ENCODE assay signal across 21 mouse cellular contexts in the genomic region with DNA sequence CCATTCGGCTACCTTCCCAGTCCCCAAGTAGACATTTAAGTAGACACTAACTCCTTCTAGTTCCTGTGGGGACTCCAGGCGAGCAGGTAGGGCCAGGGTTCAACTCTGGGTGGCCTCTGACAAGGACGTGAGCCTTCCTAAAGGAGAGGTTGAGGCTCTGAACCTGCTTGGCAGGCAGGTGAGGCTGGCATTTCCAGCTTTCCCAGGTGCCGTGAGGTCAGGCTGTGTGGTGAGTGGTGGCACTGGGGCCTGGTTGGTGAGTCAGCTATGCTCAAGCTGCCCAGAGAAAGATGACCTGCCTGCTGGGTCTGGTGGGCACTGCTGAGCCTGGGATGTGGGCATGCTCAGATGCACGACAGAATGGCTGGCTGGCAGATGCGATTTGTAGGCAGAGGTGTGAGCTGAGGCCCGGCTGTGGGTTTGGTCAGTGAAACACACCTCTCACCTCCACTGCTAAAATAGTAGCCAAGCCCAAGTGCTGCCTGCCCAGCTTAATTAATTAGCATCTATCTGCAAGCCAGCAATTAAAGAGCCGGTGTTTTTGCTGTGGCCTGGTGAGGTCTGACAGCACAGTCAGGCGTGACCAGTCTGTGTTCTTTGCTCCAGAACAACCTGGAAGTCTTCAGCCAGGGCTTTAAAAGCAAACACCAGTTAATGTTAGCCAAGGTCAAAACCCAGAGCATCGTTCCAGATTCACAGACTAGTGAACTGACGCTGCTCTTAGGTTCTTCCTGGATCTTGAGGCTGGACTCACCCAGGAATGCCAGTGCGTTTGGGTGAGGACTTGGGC. TPM values are rescaled to one million over a fixed set of nuclear protein-coding genes. Genes with fewer than 3 reads are reported as not detected.
A peak's percentile ranks its signal among the peaks of the same experiment; 100 is the strongest.
DNase-seq lines count a peak whose midpoint lies in the region; ATAC-seq and TF ChIP-seq lines count a peak whose summit lies in the region.
"Had no signal": no experiment of that assay in that cellular context is flagged by ENCODE, and none has a peak within 500 bp of the region (broad histone marks: within the 10 kb centered on the region; RNA-seq: fewer than 3 reads in every experiment).

No protein-coding gene starts in this region.

- ATAC-seq in lung, embryonic 15.5 days (ENCODE audit: borderline replicate concordance, extremely low read depth, low FRiP score, low TSS enrichment), result no peak
- no peak for ATAC-seq in lung, postnatal 0 days
- ATAC-seq in kidney, embryonic 16.5 days (ENCODE audit: low FRiP score, low TSS enrichment), result peak; percentile 66
- ATAC-seq in liver, embryonic 16.5 days (ENCODE audit: low read depth), result no peak
- no peak for ATAC-seq in activated CD4-positive, CD25-positive, alpha-beta regulatory T cell, adult 4 months
- ATAC-seq: intestine, embryonic 15.5 days; midbrain, embryonic 16.5 days had no signal

- peaks cover 21% of the 10 kb centered on the region; the same call in 1 of the 2 replicates for H3K4me1 ChIP-seq in lung, embryonic 15.5 days
- H3K4me1 ChIP-seq in lung, postnatal 0 days (ENCODE audit: insufficient read depth, low read depth, low read length), result no peaks in the 10 kb centered on the region
- H3K4me1 ChIP-seq in kidney, embryonic 16.5 days (ENCODE audit: insufficient read depth, low read length), result peaks cover 10% of the 10 kb centered on the region
- H3K4me1 ChIP-seq in liver, embryonic 16.5 days (ENCODE audit: control insufficient read depth, low read depth, low read length), result peaks cover 49% of the 10 kb centered on the region
- H3K4me1 ChIP-seq: embryonic facial prominence, embryonic 12.5 days; intestine, embryonic 15.5 days; neural tube, embryonic 12.5 days had no signal

- TF ChIP-seq EP300 in lung, postnatal 0 days (IDR thresholded peaks at IDR 0.05), result no peak

- no peak overlapping the region for H3K4me3 ChIP-seq in lung, embryonic 15.5 days
- no peak overlapping the region for H3K4me3 ChIP-seq in lung, postnatal 0 days (ENCODE audit: low read depth, low read length)
- no peak overlapping the region for H3K4me3 ChIP-seq in kidney, embryonic 16.5 days (ENCODE audit: low read length)
- H3K4me3 ChIP-seq in liver, embryonic 16.5 days (ENCODE audit: low read depth, low read length), result no peak overlapping the region
- H3K4me3 ChIP-seq: embryonic facial prominence, embryonic 12.5 days; forebrain, embryonic 10.5 days; heart, embryonic 15.5 days; hindbrain, embryonic 10.5 days; intestine, embryonic 15.5 days; megakaryocyte, embryonic 14.5 days; neural tube, embryonic 12.5 days had no signal

- no peak overlapping the region for H3K9ac ChIP-seq in lung, embryonic 15.5 days
- no peak overlapping the region for H3K9ac ChIP-seq in lung, postnatal 0 days (replicated peaks; ENCODE audit: low read depth)
- no peak overlapping the region for H3K9ac ChIP-seq in kidney, embryonic 16.5 days (replicated peaks; ENCODE audit: low read length)
- peak overlapping the region; percentile 31; the same call in 1 of the 2 replicates for H3K9ac ChIP-seq in liver, embryonic 16.5 days (ENCODE audit: low read depth, low read length)
- H3K9ac ChIP-seq: embryonic facial prominence, embryonic 12.5 days; heart, embryonic 15.5 days; intestine, embryonic 15.5 days; lung, embryonic 14.5 days; neural tube, embryonic 12.5 days had no signal

- DNase-seq in lung, postnatal 0 days (ENCODE audit: low spot score), result no peak
- DNase-seq in brain, adult 2 months (ENCODE audit: low read depth, low spot score), result peak; percentile 44
- DNase-seq in embryo, embryonic 9.5 days (ENCODE audit: extremely low spot score), result no peak
- DNase-seq in adrenal gland, postnatal 36 days, result no peak
- DNase-seq: cerebellum, adult 11 months; gastrocnemius, postnatal 14 days; left cerebral cortex, postnatal 4 days; lung, embryonic 14.5 days had no signal

- no peak overlapping the region for H3K4me2 ChIP-seq in lung, embryonic 15.5 days
- no peak overlapping the region for H3K4me2 ChIP-seq in lung, postnatal 0 days (replicated peaks; ENCODE audit: low read depth, low read length)
- H3K4me2 ChIP-seq in kidney, embryonic 16.5 days (replicated peaks; ENCODE audit: low read depth, low read length), result no peak overlapping the region
- H3K4me2 ChIP-seq in liver, embryonic 16.5 days (ENCODE audit: low read depth, low read length), result peak overlapping the region; percentile 13; the same call in 1 of the 2 replicates
- H3K4me2 ChIP-seq: embryonic facial prominence, embryonic 12.5 days; heart, embryonic 15.5 days; intestine, embryonic 15.5 days; lung, embryonic 14.5 days; neural tube, embryonic 12.5 days had no signal

- H3K36me3 ChIP-seq in lung, embryonic 15.5 days, result no peaks in the 10 kb centered on the region
- H3K36me3 ChIP-seq in lung, postnatal 0 days (ENCODE audit: insufficient read depth, low read length), result no peaks in the 10 kb centered on the region
- no peaks in the 10 kb centered on the region for H3K36me3 ChIP-seq in kidney, embryonic 16.5 days (ENCODE audit: insufficient read depth, low read length)
- H3K36me3 ChIP-seq in liver, embryonic 16.5 days (ENCODE audit: control insufficient read depth, insufficient read depth), result peaks cover 8% of the 10 kb centered on the region; the same call in 1 of the 2 replicates
- H3K36me3 ChIP-seq: embryonic facial prominence, embryonic 12.5 days; forebrain, embryonic 10.5 days; heart, embryonic 15.5 days; hindbrain, embryonic 10.5 days; intestine, embryonic 15.5 days had no signal

- H3K27me3 ChIP-seq in lung, embryonic 15.5 days, result no peaks in the 10 kb centered on the region
- no peaks in the 10 kb centered on the region for H3K27me3 ChIP-seq in lung, postnatal 0 days (replicated peaks; ENCODE audit: insufficient read depth, low read length)
- H3K27me3 ChIP-seq in kidney, embryonic 16.5 days (ENCODE audit: insufficient read depth, low read length), result no peaks in the 10 kb centered on the region
- H3K27me3 ChIP-seq in liver, embryonic 16.5 days (ENCODE audit: control insufficient read depth, insufficient read depth, low read depth, low read length), result no peaks in the 10 kb centered on the region
- H3K27me3 ChIP-seq: CH12.LX; embryonic facial prominence, embryonic 12.5 days; heart, embryonic 15.5 days; intestine, embryonic 15.5 days; megakaryocyte, embryonic 14.5 days; neural tube, embryonic 12.5 days had no signal

- 55% methylated on average over 12 of the region's 12 CpGs for WGBS in lung, embryonic 15.5 days
- 50% methylated on average over 12 of the region's 12 CpGs for WGBS in lung, postnatal 0 days
- WGBS in kidney, embryonic 16.5 days, result 42% methylated on average over 12 of the region's 12 CpGs
- WGBS in liver, embryonic 16.5 days (ENCODE audit: insufficient replicate concordance), result 76% methylated on average over 12 of the region's 12 CpGs

- no peak for TF ChIP-seq CTCF in lung, postnatal 0 days (IDR thresholded peaks at IDR 0.05)

- no peaks in the 10 kb centered on the region for H3K9me3 ChIP-seq in lung, embryonic 15.5 days
- no peaks in the 10 kb centered on the region for H3K9me3 ChIP-seq in lung, postnatal 0 days (ENCODE audit: low read length)
- H3K9me3 ChIP-seq in kidney, embryonic 16.5 days (ENCODE audit: low read length), result no peaks in the 10 kb centered on the region
- no peaks in the 10 kb centered on the region for H3K9me3 ChIP-seq in liver, embryonic 16.5 days (replicated peaks; ENCODE audit: control insufficient read depth, low read length)
- H3K9me3 ChIP-seq: embryonic facial prominence, embryonic 12.5 days; forebrain, embryonic 10.5 days; heart, embryonic 15.5 days; hindbrain, embryonic 10.5 days; intestine, embryonic 15.5 days; megakaryocyte, embryonic 14.5 days; neural tube, embryonic 12.5 days had no signal

- H3K27ac ChIP-seq in lung, embryonic 15.5 days, result peak overlapping the region; percentile 41; the same call in 1 of the 2 replicates
- H3K27ac ChIP-seq in lung, postnatal 0 days (ENCODE audit: low read length), result no peak overlapping the region
- no peak overlapping the region for H3K27ac ChIP-seq in kidney, embryonic 16.5 days (ENCODE audit: low read length)
- H3K27ac ChIP-seq in liver, embryonic 16.5 days (ENCODE audit: low read length), result peak overlapping the region; percentile 63
- H3K27ac ChIP-seq: embryonic facial prominence, embryonic 12.5 days; forebrain, embryonic 10.5 days; hindbrain, embryonic 10.5 days; intestine, embryonic 15.5 days; neural tube, embryonic 12.5 days had no signal

RNA-seq across cellular contexts. Expression of a gene that starts 7.2 kb away (rescaled TPM):
- 8.8 TPM in 2 replicates for polyA plus RNA-seq in lung, embryonic 15.5 days (2015; fragmentation: Nextera tagmentation; extraction: Ambion mirVana)
- 6.0 and 6.4 TPM in 2 replicates for polyA plus RNA-seq in lung, postnatal 0 days (2015; fragmentation: Nextera tagmentation; extraction: Ambion mirVana)
- 7.7 and 8.1 TPM in 2 replicates for polyA plus RNA-seq in kidney, embryonic 16.5 days (2015; fragmentation: Nextera tagmentation; extraction: Ambion mirVana)
- polyA plus RNA-seq in liver, embryonic 16.5 days (2015; fragmentation: Nextera tagmentation; extraction: Ambion mirVana), result 29.4 and 31.4 TPM in 2 replicates
- polyA plus RNA-seq in activated CD4-positive, CD25-positive, alpha-beta regulatory T cell, adult 4 months (2017; shearing (Covaris generic)), result 1 to 10 TPM; 1.7 TPM
- total RNA-seq in adrenal gland, postnatal 36 days (2021), result 1 to 10 TPM; 2.8 to 3.7 TPM

RNA-seq across cellular contexts. Expression of a gene that starts 11.9 kb away (rescaled TPM):
- polyA plus RNA-seq in lung, embryonic 15.5 days (2015; fragmentation: Nextera tagmentation; extraction: Ambion mirVana), result 0.16 TPM in 1 of 2 replicates, not detected in the other
- polyA plus RNA-seq in lung, postnatal 0 days (2015; fragmentation: Nextera tagmentation; extraction: Ambion mirVana), result 0.18 and 0.19 TPM in 2 replicates
- 0.30 TPM in 1 of 2 replicates, not detected in the other for polyA plus RNA-seq in kidney, embryonic 16.5 days (2015; fragmentation: Nextera tagmentation; extraction: Ambion mirVana)
- polyA plus RNA-seq in liver, embryonic 16.5 days (2015; fragmentation: Nextera tagmentation; extraction: Ambion mirVana), result 0.11 TPM in 1 of 2 replicates, not detected in the other
- polyA plus RNA-seq in activated CD4-positive, CD25-positive, alpha-beta regulatory T cell, adult 4 months (2017; shearing (Covaris generic)), result 1 to 10 TPM in 1 of 2 experiments, not detected in 1; 1.1 TPM
- 1 to 10 TPM; 1.5 to 1.7 TPM for total RNA-seq in adrenal gland, postnatal 36 days (2021)
- polyA plus RNA-seq: hindbrain, embryonic 10.5 days had no signal

RNA-seq across cellular contexts. Expression of a gene that starts 29.9 kb away (rescaled TPM):
- polyA plus RNA-seq in lung, embryonic 15.5 days (2015; fragmentation: Nextera tagmentation; extraction: Ambion mirVana), result 76.7 and 83.1 TPM in 2 replicates
- polyA plus RNA-seq in lung, postnatal 0 days (2015; fragmentation: Nextera tagmentation; extraction: Ambion mirVana), result 87.2 and 92.0 TPM in 2 replicates
- polyA plus RNA-seq in kidney, embryonic 16.5 days (2015; fragmentation: Nextera tagmentation; extraction: Ambion mirVana), result 74.6 and 92.1 TPM in 2 replicates
- 33.8 and 40.9 TPM in 2 replicates for polyA plus RNA-seq in liver, embryonic 16.5 days (2015; fragmentation: Nextera tagmentation; extraction: Ambion mirVana)
- 100 to 1,000 TPM; 193 to 282 TPM for polyA plus RNA-seq in activated CD4-positive, CD25-positive, alpha-beta regulatory T cell, adult 4 months (2017; shearing (Covaris generic))
- 100 to 1,000 TPM; 121 to 122 TPM for total RNA-seq in adrenal gland, postnatal 36 days (2021)

RNA-seq across cellular contexts. Expression of a gene that starts 38.3 kb away (rescaled TPM):
- polyA plus RNA-seq in lung, embryonic 15.5 days (2015; fragmentation: Nextera tagmentation; extraction: Ambion mirVana), result 45.6 and 51.1 TPM in 2 replicates
- 69.5 and 72.5 TPM in 2 replicates for polyA plus RNA-seq in lung, postnatal 0 days (2015; fragmentation: Nextera tagmentation; extraction: Ambion mirVana)
- 32.8 and 39.5 TPM in 2 replicates for polyA plus RNA-seq in kidney, embryonic 16.5 days (2015; fragmentation: Nextera tagmentation; extraction: Ambion mirVana)
- polyA plus RNA-seq in liver, embryonic 16.5 days (2015; fragmentation: Nextera tagmentation; extraction: Ambion mirVana), result 16.2 and 20.8 TPM in 2 replicates
- polyA plus RNA-seq in activated CD4-positive, CD25-positive, alpha-beta regulatory T cell, adult 4 months (2017; shearing (Covaris generic)), result 100 to 1,000 TPM; 252 to 334 TPM
- 1,000 to 10,000 TPM; 1,339 to 1,709 TPM for total RNA-seq in adrenal gland, postnatal 36 days (2021)

RNA-seq across cellular contexts. Expression of a gene that starts 39.9 kb away (rescaled TPM):
- polyA plus RNA-seq in lung, embryonic 15.5 days (2015; fragmentation: Nextera tagmentation; extraction: Ambion mirVana), result 8.6 TPM in 2 replicates
- 5.1 TPM in 2 replicates for polyA plus RNA-seq in lung, postnatal 0 days (2015; fragmentation: Nextera tagmentation; extraction: Ambion mirVana)
- polyA plus RNA-seq in kidney, embryonic 16.5 days (2015; fragmentation: Nextera tagmentation; extraction: Ambion mirVana), result 1.3 and 4.5 TPM in 2 replicates
- 3.8 and 4.5 TPM in 2 replicates for polyA plus RNA-seq in liver, embryonic 16.5 days (2015; fragmentation: Nextera tagmentation; extraction: Ambion mirVana)
- 10 to 100 TPM; 14.2 to 37.7 TPM for polyA plus RNA-seq in activated CD4-positive, CD25-positive, alpha-beta regulatory T cell, adult 4 months (2017; shearing (Covaris generic))
- 1 to 10 TPM; 1.1 to 1.3 TPM for total RNA-seq in adrenal gland, postnatal 36 days (2021)

Comparison
In these comparisons a context has a peak if more than half of its experiments do, and no peak if none do; other contexts are left out.
1. H3K27ac ChIP-seq: peak in lung, embryonic 15.5 days (single experiment) and liver, embryonic 16.5 days (single experiment); none in lung, postnatal 0 days (single experiment) and kidney, embryonic 16.5 days (single experiment).